In the genomic region with DNA sequence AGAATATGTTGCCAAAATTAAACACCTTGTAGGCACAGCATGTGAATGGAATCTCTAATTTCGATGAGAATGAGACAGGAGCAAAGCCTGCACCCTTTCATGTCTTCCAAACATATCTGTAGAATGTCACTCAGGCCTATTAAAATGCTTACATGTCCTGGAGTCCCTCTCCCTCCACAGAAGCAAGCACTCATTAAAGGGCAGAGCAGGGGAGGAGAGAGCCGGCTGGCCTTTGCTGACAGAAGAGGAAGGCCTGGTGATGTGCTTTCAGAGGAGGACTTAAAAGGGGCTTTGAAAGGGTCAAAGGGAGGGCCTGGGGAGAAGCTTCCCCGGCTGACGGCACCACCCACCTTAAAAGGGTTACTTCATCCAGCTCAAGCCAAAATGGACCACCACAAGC, we compare ENCODE assay signal across 10 mouse cellular contexts.
DNase-seq lines count a peak whose midpoint lies in the region; ATAC-seq and TF ChIP-seq lines count a peak whose summit lies in the region.
"Had no signal": no experiment of that assay in that cellular context is flagged by ENCODE, and none has a peak within 500 bp of the region (broad histone marks: within the 10 kb centered on the region; RNA-seq: fewer than 3 reads in every experiment).

No protein-coding gene starts in this region.

- intact Hi-C loops in gastrocnemius, adult 2 months (cut with DNase I) = no loop called here

- H3K27me3 ChIP-seq in midbrain, embryonic 10.5 days (ENCODE audit: low read depth, poor library complexity, severe bottlenecking) = no peaks in the 10 kb centered on the region
- no peaks in the 10 kb centered on the region for H3K27me3 ChIP-seq in midbrain, postnatal 0 days (ENCODE audit: insufficient read depth, low read length)
- H3K27me3 ChIP-seq in hindbrain, embryonic 14.5 days (ENCODE audit: control insufficient read depth, insufficient read depth, low read length) = no peaks in the 10 kb centered on the region
- H3K27me3 ChIP-seq: liver, embryonic 15.5 days had no signal

- H3K4me2 ChIP-seq in midbrain, postnatal 0 days (ENCODE audit: low read depth, low read length, poor library complexity, severe bottlenecking) = no peak overlapping the region
- H3K4me2 ChIP-seq in hindbrain, embryonic 14.5 days (replicated peaks) = no peak overlapping the region; the same call in 1 of the 2 replicates
- H3K4me2 ChIP-seq: liver, embryonic 15.5 days had no signal

- no peak overlapping the region for H3K9ac ChIP-seq in midbrain, postnatal 0 days (replicated peaks; ENCODE audit: low read length, poor library complexity, severe bottlenecking)
- H3K9ac ChIP-seq in hindbrain, embryonic 14.5 days = 0 out of 2 replicates have a peak overlapping the region, but pooled peaks have one; percentile 2
- H3K9ac ChIP-seq: liver, embryonic 15.5 days had no signal

- H3K4me1 ChIP-seq in midbrain, embryonic 10.5 days = peaks cover 73% of the 10 kb centered on the region
- H3K4me1 ChIP-seq in midbrain, postnatal 0 days (ENCODE audit: insufficient read depth, low read length) = 0 out of 2 replicates have a peak, but pooled peaks cover 7% of the 10 kb centered on the region
- H3K4me1 ChIP-seq in hindbrain, embryonic 14.5 days (replicated peaks; ENCODE audit: control insufficient read depth, insufficient read depth, low read length) = peaks cover 33% of the 10 kb centered on the region
- H3K4me1 ChIP-seq: liver, embryonic 15.5 days had no signal

- no peak for TF ChIP-seq CTCF in gastrocnemius, adult 2 months (IDR thresholded peaks at IDR 0.05)
- no peak for TF ChIP-seq CTCF in midbrain, postnatal 0 days (IDR thresholded peaks at IDR 0.05)

- H3K27ac ChIP-seq in gastrocnemius, adult 2 months = no peak overlapping the region
- H3K27ac ChIP-seq in midbrain, embryonic 10.5 days (replicated peaks) = peak overlapping the region; percentile 65
- no peak overlapping the region for H3K27ac ChIP-seq in midbrain, postnatal 0 days (ENCODE audit: low read depth, low read length)
- H3K27ac ChIP-seq in hindbrain, embryonic 14.5 days = peak overlapping the region; percentile 16; the same call in 1 of the 2 replicates
- H3K27ac ChIP-seq: liver, embryonic 15.5 days had no signal

- WGBS in midbrain, embryonic 10.5 days = 9% methylated on average over 4 of the region's 4 CpGs
- WGBS in midbrain, postnatal 0 days = 12% methylated on average over 4 of the region's 4 CpGs
- 9% methylated on average over 4 of the region's 4 CpGs for WGBS in hindbrain, embryonic 14.5 days

- no peak for ATAC-seq in midbrain, postnatal 0 days (ENCODE audit: low FRiP score)
- no peak for ATAC-seq in hindbrain, embryonic 14.5 days (ENCODE audit: low FRiP score)
- ATAC-seq: intestine, embryonic 16.5 days had no signal

- peak overlapping the region; percentile 57 for H3K4me3 ChIP-seq in gastrocnemius, adult 2 months
- no peak overlapping the region for H3K4me3 ChIP-seq in midbrain, embryonic 10.5 days
- H3K4me3 ChIP-seq in midbrain, postnatal 0 days (ENCODE audit: low read depth, low read length) = no peak overlapping the region
- H3K4me3 ChIP-seq in hindbrain, embryonic 14.5 days (replicated peaks; ENCODE audit: low read length) = no peak overlapping the region
- H3K4me3 ChIP-seq: liver, embryonic 15.5 days had no signal

- H3K36me3 ChIP-seq in midbrain, embryonic 10.5 days = no peaks in the 10 kb centered on the region
- H3K36me3 ChIP-seq in midbrain, postnatal 0 days (ENCODE audit: insufficient read depth, low read length) = no peaks in the 10 kb centered on the region
- no peaks in the 10 kb centered on the region for H3K36me3 ChIP-seq in hindbrain, embryonic 14.5 days (replicated peaks; ENCODE audit: control insufficient read depth, insufficient read depth)
- H3K36me3 ChIP-seq: liver, embryonic 15.5 days had no signal

- DNase-seq in gastrocnemius, adult 2 months = no peak
- DNase-seq in gastrocnemius, postnatal 25 days = no peak
- no peak for DNase-seq in midbrain, embryonic 10.5 days (ENCODE audit: low spot score)
- DNase-seq in midbrain, postnatal 0 days (ENCODE audit: low spot score) = no peak
- DNase-seq in hindbrain, embryonic 14.5 days (ENCODE audit: low spot score) = no peak
- peak; percentile 24 for DNase-seq in retina, postnatal 1 day
- no peak for DNase-seq in thymus, postnatal 0 days (ENCODE audit: low spot score)
- DNase-seq in right cerebral cortex, postnatal 14 days = no peak

- H3K9me3 ChIP-seq in midbrain, embryonic 10.5 days (replicated peaks) = no peaks in the 10 kb centered on the region
- no peaks in the 10 kb centered on the region for H3K9me3 ChIP-seq in midbrain, postnatal 0 days (ENCODE audit: low read length)
- no peaks in the 10 kb centered on the region for H3K9me3 ChIP-seq in hindbrain, embryonic 14.5 days (ENCODE audit: control insufficient read depth, low read length)
- H3K9me3 ChIP-seq: liver, embryonic 15.5 days had no signal

Comparison
In these comparisons a context has a peak if more than half of its experiments do, and no peak if none do; other contexts are left out.
1. H3K27ac ChIP-seq: peak in midbrain, embryonic 10.5 days (single experiment) and hindbrain, embryonic 14.5 days (single experiment); none in gastrocnemius, adult 2 months (single experiment) and midbrain, postnatal 0 days (single experiment).